In the genomic region with DNA sequence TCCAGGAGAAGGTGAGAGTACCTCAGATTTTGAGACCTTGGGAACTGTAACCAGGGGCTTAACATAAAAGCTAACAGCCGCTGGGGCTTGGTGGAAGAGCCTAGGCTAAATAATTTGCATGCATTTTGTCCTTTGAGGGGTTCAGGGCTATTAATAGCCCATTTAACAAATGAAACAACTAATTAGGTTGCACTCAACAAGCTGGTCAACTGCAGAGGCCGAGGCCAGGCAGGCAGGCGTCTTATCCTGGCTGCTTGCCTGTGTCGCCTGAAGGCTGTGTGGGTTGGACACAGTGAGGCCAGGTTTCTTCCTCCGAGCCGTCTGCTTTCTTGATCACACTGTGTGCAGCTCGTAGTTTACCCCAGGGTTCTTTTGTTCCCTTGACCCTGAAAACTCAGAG, we compare ENCODE assay signal across 8 mouse cellular contexts. TPM values are rescaled to one million over a fixed set of nuclear protein-coding genes. Genes with fewer than 3 reads are reported as not detected.
A peak's percentile ranks its signal among the peaks of the same experiment; 100 is the strongest.
DNase-seq lines count a peak whose midpoint lies in the region; ATAC-seq and TF ChIP-seq lines count a peak whose summit lies in the region.
"Had no signal": no experiment of that assay in that cellular context is flagged by ENCODE, and none has a peak within 500 bp of the region (broad histone marks: within the 10 kb centered on the region; RNA-seq: fewer than 3 reads in every experiment).

No protein-coding gene starts in this region.

- H3K9ac ChIP-seq in lung, postnatal 0 days (replicated peaks; ENCODE audit: low read depth) = no peak overlapping the region
- peak overlapping the region; percentile 12; the same call in 1 of the 2 replicates for H3K9ac ChIP-seq in heart, embryonic 11.5 days (ENCODE audit: low read depth, low read length)
- H3K9ac ChIP-seq in stomach, postnatal 0 days (ENCODE audit: low read length) = 0 out of 2 replicates have a peak overlapping the region, but pooled peaks have one; percentile 1
- H3K9ac ChIP-seq: liver, embryonic 14.5 days had no signal

- H3K36me3 ChIP-seq in lung, postnatal 0 days (ENCODE audit: insufficient read depth, low read length) = no peaks in the 10 kb centered on the region
- H3K36me3 ChIP-seq in heart, embryonic 11.5 days (ENCODE audit: control insufficient read depth, insufficient read depth, low read length) = no peaks in the 10 kb centered on the region
- peaks cover 25% of the 10 kb centered on the region for H3K36me3 ChIP-seq in limb, embryonic 10.5 days
- no peaks in the 10 kb centered on the region for H3K36me3 ChIP-seq in stomach, postnatal 0 days (ENCODE audit: control insufficient read depth, insufficient read depth, low read length)

- no peak for DNase-seq in lung, postnatal 0 days (ENCODE audit: low spot score)
- DNase-seq in lung, postnatal 25 days (ENCODE audit: low spot score) = no peak
- DNase-seq in cerebellum, postnatal 36 days = peak; percentile 83
- DNase-seq in limb, embryonic 10.5 days (ENCODE audit: low spot score) = no peak
- no peak for DNase-seq in stomach, postnatal 0 days (ENCODE audit: low spot score)
- DNase-seq in urinary bladder, adult 2 months (ENCODE audit: low spot score) = no peak

- H3K27ac ChIP-seq in lung, postnatal 0 days (ENCODE audit: low read length) = 0 out of 2 replicates have a peak overlapping the region, but pooled peaks have one; percentile 4
- peak overlapping the region; percentile 35; the same call in 1 of the 2 replicates for H3K27ac ChIP-seq in heart, embryonic 11.5 days (ENCODE audit: low read depth, low read length)
- H3K27ac ChIP-seq in limb, embryonic 10.5 days = peak overlapping the region; percentile 90
- peak overlapping the region; percentile 69 for H3K27ac ChIP-seq in stomach, postnatal 0 days (replicated peaks)
- H3K27ac ChIP-seq: liver, embryonic 14.5 days had no signal

- H3K4me1 ChIP-seq in lung, postnatal 0 days (ENCODE audit: insufficient read depth, low read depth, low read length) = peaks cover 13% of the 10 kb centered on the region; the same call in 1 of the 2 replicates
- peaks cover 60% of the 10 kb centered on the region for H3K4me1 ChIP-seq in heart, embryonic 11.5 days (ENCODE audit: control insufficient read depth, insufficient read depth, low read length)
- peaks cover 94% of the 10 kb centered on the region for H3K4me1 ChIP-seq in limb, embryonic 10.5 days
- peaks cover 28% of the 10 kb centered on the region for H3K4me1 ChIP-seq in stomach, postnatal 0 days (replicated peaks; ENCODE audit: control insufficient read depth, insufficient read depth)

- H3K27me3 ChIP-seq in lung, postnatal 0 days (replicated peaks; ENCODE audit: insufficient read depth, low read length) = no peaks in the 10 kb centered on the region
- H3K27me3 ChIP-seq in heart, embryonic 11.5 days (ENCODE audit: control insufficient read depth, insufficient read depth, low read length) = no peaks in the 10 kb centered on the region
- H3K27me3 ChIP-seq in limb, embryonic 10.5 days (ENCODE audit: low read depth, poor library complexity, severe bottlenecking) = no peaks in the 10 kb centered on the region
- no peaks in the 10 kb centered on the region for H3K27me3 ChIP-seq in stomach, postnatal 0 days (ENCODE audit: control insufficient read depth, insufficient read depth, low read length)

- H3K4me2 ChIP-seq in lung, postnatal 0 days (replicated peaks; ENCODE audit: low read depth, low read length) = peak overlapping the region; percentile 80
- peak overlapping the region; percentile 84; the same call in 1 of the 2 replicates for H3K4me2 ChIP-seq in heart, embryonic 11.5 days
- peak overlapping the region; percentile 85; the same call in 1 of the 2 replicates for H3K4me2 ChIP-seq in stomach, postnatal 0 days (replicated peaks; ENCODE audit: low read depth)

- no peak overlapping the region for H3K4me3 ChIP-seq in lung, postnatal 0 days (ENCODE audit: low read depth, low read length)
- 0 out of 2 replicates have a peak overlapping the region, but pooled peaks have one; percentile 3 for H3K4me3 ChIP-seq in heart, embryonic 11.5 days (ENCODE audit: low read depth, low read length)
- peak overlapping the region; percentile 78 for H3K4me3 ChIP-seq in limb, embryonic 10.5 days
- no peak overlapping the region for H3K4me3 ChIP-seq in stomach, postnatal 0 days (ENCODE audit: low read depth, low read length)

- WGBS in lung, postnatal 0 days = 32% methylated on average over 7 of the region's 7 CpGs
- 51% methylated on average over 7 of the region's 7 CpGs for WGBS in heart, embryonic 11.5 days (ENCODE audit: insufficient replicate concordance)
- WGBS in limb, embryonic 10.5 days = 22% methylated on average over 7 of the region's 7 CpGs
- WGBS in stomach, postnatal 0 days = 35% methylated on average over 7 of the region's 7 CpGs

- no peak for TF ChIP-seq CTCF in lung, postnatal 0 days (IDR thresholded peaks at IDR 0.05)
- no peak for TF ChIP-seq CTCF in stomach, postnatal 0 days (IDR thresholded peaks at IDR 0.05; ENCODE audit: low read depth)

- H3K9me3 ChIP-seq in lung, postnatal 0 days (ENCODE audit: low read length) = no peaks in the 10 kb centered on the region
- H3K9me3 ChIP-seq in heart, embryonic 11.5 days (replicated peaks; ENCODE audit: control insufficient read depth, low read length) = no peaks in the 10 kb centered on the region
- no peaks in the 10 kb centered on the region for H3K9me3 ChIP-seq in limb, embryonic 10.5 days (replicated peaks)
- H3K9me3 ChIP-seq in stomach, postnatal 0 days (ENCODE audit: control insufficient read depth, low read length) = no peaks in the 10 kb centered on the region

- TF ChIP-seq EP300 in lung, postnatal 0 days (IDR thresholded peaks at IDR 0.05) = no peak
- no peak for TF ChIP-seq EP300 in stomach, postnatal 0 days (optimal IDR thresholded peaks at IDR 0.05)

- no peak for ATAC-seq in lung, postnatal 0 days
- ATAC-seq in heart, embryonic 11.5 days (replicated peaks; ENCODE audit: insufficient number of reproducible peaks, low FRiP score, low TSS enrichment) = no peak
- no peak for ATAC-seq in stomach, postnatal 0 days (ENCODE audit: low FRiP score, low TSS enrichment)

RNA-seq across cellular contexts. Expression of gene Ralgds, which starts 22.7 kb away (rescaled TPM):
- 24.4 and 29.1 TPM in 2 replicates for polyA plus RNA-seq in lung, postnatal 0 days (2015; fragmentation: Nextera tagmentation; extraction: Ambion mirVana)
- polyA plus RNA-seq in heart, embryonic 11.5 days (2014; fragmentation: Nextera tagmentation; extraction: Ambion mirVana) = 12.2 and 12.5 TPM in 2 replicates
- 46.7 and 58.9 TPM in 2 replicates for polyA plus RNA-seq in limb, embryonic 10.5 days (2016; fragmentation: Nextera tagmentation; extraction: Ambion mirVana)
- 23.9 and 26.8 TPM in 2 replicates for polyA plus RNA-seq in stomach, postnatal 0 days (2015; fragmentation: Nextera tagmentation; extraction: Ambion mirVana)
- 50.7 and 65.6 TPM in 2 replicates for polyA plus RNA-seq in urinary bladder, adult 2 months (2012; rRNA removed)

RNA-seq across cellular contexts. Expression of gene Cel, which starts 27.6 kb away (rescaled TPM):
- 0.46 TPM in 1 of 2 replicates, not detected in the other for polyA plus RNA-seq in lung, postnatal 0 days (2015; fragmentation: Nextera tagmentation; extraction: Ambion mirVana)
- not detected in 2 replicates for polyA plus RNA-seq in heart, embryonic 11.5 days (2014; fragmentation: Nextera tagmentation; extraction: Ambion mirVana)
- not detected in 2 replicates for polyA plus RNA-seq in limb, embryonic 10.5 days (2016; fragmentation: Nextera tagmentation; extraction: Ambion mirVana)
- 2.0 and 3.3 TPM in 2 replicates for polyA plus RNA-seq in stomach, postnatal 0 days (2015; fragmentation: Nextera tagmentation; extraction: Ambion mirVana)
- polyA plus RNA-seq in urinary bladder, adult 2 months (2012; rRNA removed) = 0.07 and 0.44 TPM in 2 replicates

RNA-seq across cellular contexts. Expression of gene Gm10134, which starts 29.8 kb away (rescaled TPM):
- polyA plus RNA-seq in lung, postnatal 0 days (2015; fragmentation: Nextera tagmentation; extraction: Ambion mirVana) = 5.8 and 6.1 TPM in 2 replicates
- not detected in 2 replicates for polyA plus RNA-seq in heart, embryonic 11.5 days (2014; fragmentation: Nextera tagmentation; extraction: Ambion mirVana)
- not detected in 2 replicates for polyA plus RNA-seq in limb, embryonic 10.5 days (2016; fragmentation: Nextera tagmentation; extraction: Ambion mirVana)
- 5.5 and 6.2 TPM in 2 replicates for polyA plus RNA-seq in stomach, postnatal 0 days (2015; fragmentation: Nextera tagmentation; extraction: Ambion mirVana)
- polyA plus RNA-seq in urinary bladder, adult 2 months (2012; rRNA removed) = 0.55 and 1.6 TPM in 2 replicates
- polyA plus RNA-seq: liver, embryonic 14.5 days had no signal

RNA-seq across cellular contexts. Expression of gene Gbgt1, which starts 39.0 kb away (rescaled TPM):
- 1.2 and 1.4 TPM in 2 replicates for polyA plus RNA-seq in lung, postnatal 0 days (2015; fragmentation: Nextera tagmentation; extraction: Ambion mirVana)
- 0.17 and 0.27 TPM in 2 replicates for polyA plus RNA-seq in heart, embryonic 11.5 days (2014; fragmentation: Nextera tagmentation; extraction: Ambion mirVana)
- polyA plus RNA-seq in limb, embryonic 10.5 days (2016; fragmentation: Nextera tagmentation; extraction: Ambion mirVana) = not detected in 2 replicates
- 1.2 and 1.3 TPM in 2 replicates for polyA plus RNA-seq in stomach, postnatal 0 days (2015; fragmentation: Nextera tagmentation; extraction: Ambion mirVana)
- 3.2 and 4.0 TPM in 2 replicates for polyA plus RNA-seq in urinary bladder, adult 2 months (2012; rRNA removed)

RNA-seq across cellular contexts. Expression of gene Gtf3c5, which starts 47.9 kb away (rescaled TPM):
- polyA plus RNA-seq in lung, postnatal 0 days (2015; fragmentation: Nextera tagmentation; extraction: Ambion mirVana) = 15.8 and 18.9 TPM in 2 replicates
- 22.5 and 23.3 TPM in 2 replicates for polyA plus RNA-seq in heart, embryonic 11.5 days (2014; fragmentation: Nextera tagmentation; extraction: Ambion mirVana)
- 69.9 and 71.6 TPM in 2 replicates for polyA plus RNA-seq in limb, embryonic 10.5 days (2016; fragmentation: Nextera tagmentation; extraction: Ambion mirVana)
- 13.1 and 14.0 TPM in 2 replicates for polyA plus RNA-seq in stomach, postnatal 0 days (2015; fragmentation: Nextera tagmentation; extraction: Ambion mirVana)
- 21.3 and 21.7 TPM in 2 replicates for polyA plus RNA-seq in urinary bladder, adult 2 months (2012; rRNA removed)

Comparison
In these comparisons a context has a peak if more than half of its experiments do, and no peak if none do; other contexts are left out.
1. DNase-seq: peak in cerebellum, postnatal 36 days (2 of 2); none in lung, postnatal 0 days (single experiment), lung, postnatal 25 days (single experiment), limb, embryonic 10.5 days (single experiment), stomach, postnatal 0 days (single experiment) and urinary bladder, adult 2 months (single experiment).
2. H3K27ac ChIP-seq: peak in every context shown above with its lines; median percentile 90 in limb, embryonic 10.5 days; 69 in stomach, postnatal 0 days; 35 in heart, embryonic 11.5 days; 4 in lung, postnatal 0 days.
3. H3K4me3 ChIP-seq: peak in heart, embryonic 11.5 days (single experiment) and limb, embryonic 10.5 days (single experiment); none in lung, postnatal 0 days (single experiment) and stomach, postnatal 0 days (single experiment).
4. Peak in every context shown above with its lines, with median percentiles within 50 percentile points of each other: H3K4me2 ChIP-seq.